Mouse (Mus musculus): ENCODE measurements around the gene Slc6a20a. TPM values are rescaled to one million over a fixed set of nuclear protein-coding genes. Genes with fewer than 3 reads are reported as not detected.

Slc6a20a gene
- polyA plus RNA-seq, 1 experiment: 7.5 TPM

GRCm38 (mm10) chr9:123597376-123597775 is 81.3 kb downstream of the Slc6a20a start:
- Histone ChIP-seq H3K4me1 (replicated peaks; ENCODE audit: control insufficient read depth, insufficient read depth, low read length) (0 out of 2 replicates have a peak, but pooled peaks cover 3% of the 10 kb centered on the region), H3K36me3 (ENCODE audit: control insufficient read depth, insufficient read depth, low read length) (peaks cover 6% of the 10 kb centered on the region), H3K4me3 (ENCODE audit: control insufficient read depth, insufficient read depth, low read length) (no peak overlapping the region), H3K27me3 (ENCODE audit: control insufficient read depth, insufficient read depth, low read length) (no peaks in the 10 kb centered on the region), H3K27ac (ENCODE audit: control insufficient read depth, insufficient read depth, low read length) (no peak overlapping the region)
- no peak for TF ChIP-seq POLR2A (IDR thresholded peaks at IDR 0.05; ENCODE audit: control insufficient read depth, extremely low read depth, insufficient read depth, low read length, poor library complexity)
- TF ChIP-seq CTCF (IDR thresholded peaks at IDR 0.05; ENCODE audit: borderline replicate concordance, control insufficient read depth, extremely low read depth, insufficient read depth, low read length, poor library complexity): no peak
- DNase-seq: no peak
- WGBS: 99% methylated on average over 2 of the region's 2 CpGs

GRCm38 (mm10) chr9:123596910-123597309 is 81.8 kb downstream of the Slc6a20a start:
- WGBS: 94% methylated on average over 2 of the region's 2 CpGs

GRCm38 (mm10) chr9:123595194-123595593 is 83.5 kb downstream of the Slc6a20a start:
- 74% methylated on average over 4 of the region's 4 CpGs for WGBS
- TF ChIP-seq CTCF (IDR thresholded peaks at IDR 0.05; ENCODE audit: borderline replicate concordance, control insufficient read depth, extremely low read depth, insufficient read depth, low read length, poor library complexity): no peak
- no peak for TF ChIP-seq POLR2A (IDR thresholded peaks at IDR 0.05; ENCODE audit: control insufficient read depth, extremely low read depth, insufficient read depth, low read length, poor library complexity)
- peaks cover 12% of the 10 kb centered on the region for H3K36me3 ChIP-seq (ENCODE audit: control insufficient read depth, insufficient read depth, low read length)
- DNase-seq: no peak
- no peak overlapping the region for H3K4me3 ChIP-seq (ENCODE audit: control insufficient read depth, insufficient read depth, low read length)
- H3K27ac ChIP-seq (ENCODE audit: control insufficient read depth, insufficient read depth, low read length): no peak overlapping the region
- 0 out of 2 replicates have a peak, but pooled peaks cover 3% of the 10 kb centered on the region for H3K4me1 ChIP-seq (replicated peaks; ENCODE audit: control insufficient read depth, insufficient read depth, low read length)
- no peaks in the 10 kb centered on the region for H3K27me3 ChIP-seq (ENCODE audit: control insufficient read depth, insufficient read depth, low read length)

More at GRCm38 (mm10) chr9:123596910-123597309, 81.8 kb downstream of the Slc6a20a start:
- Histone ChIP-seq H3K4me3 (ENCODE audit: control insufficient read depth, insufficient read depth, low read length) (no peak overlapping the region), H3K27ac (ENCODE audit: control insufficient read depth, insufficient read depth, low read length) (no peak overlapping the region), H3K4me1 (replicated peaks; ENCODE audit: control insufficient read depth, insufficient read depth, low read length) (0 out of 2 replicates have a peak, but pooled peaks cover 3% of the 10 kb centered on the region), H3K36me3 (ENCODE audit: control insufficient read depth, insufficient read depth, low read length) (peaks cover 6% of the 10 kb centered on the region), H3K27me3 (ENCODE audit: control insufficient read depth, insufficient read depth, low read length) (no peaks in the 10 kb centered on the region)
- TF ChIP-seq CTCF (IDR thresholded peaks at IDR 0.05; ENCODE audit: borderline replicate concordance, control insufficient read depth, extremely low read depth, insufficient read depth, low read length, poor library complexity): no peak
- no peak for DNase-seq

- Histone ChIP-seq H3K27ac (ENCODE audit: control insufficient read depth, insufficient read depth, low read length) (no peak overlapping the region), H3K4me1 (replicated peaks; ENCODE audit: control insufficient read depth, insufficient read depth, low read length) (no peaks in the 10 kb centered on the region), H3K27me3 (ENCODE audit: control insufficient read depth, insufficient read depth, low read length) (no peaks in the 10 kb centered on the region), H3K36me3 (ENCODE audit: control insufficient read depth, insufficient read depth, low read length) (peaks cover 41% of the 10 kb centered on the region), H3K4me3 (ENCODE audit: control insufficient read depth, insufficient read depth, low read length) (no peak overlapping the region)
- no peak for DNase-seq
- TF ChIP-seq POLR2A (IDR thresholded peaks at IDR 0.05; ENCODE audit: control insufficient read depth, extremely low read depth, insufficient read depth, low read length, poor library complexity) (no peak), CTCF (IDR thresholded peaks at IDR 0.05; ENCODE audit: borderline replicate concordance, control insufficient read depth, extremely low read depth, insufficient read depth, low read length, poor library complexity) (no peak)
- WGBS: 92% methylated on average over 7 of the region's 7 CpGs
Measured at GRCm38 (mm10) chr9:123589240-123589910, 89.3 kb downstream of the Slc6a20a start.

Other genes starting within 250 kb of the Slc6a20a start
- gene Limd1, start 200.2 kb downstream of the Slc6a20a start, polyA plus RNA-seq (2012; rRNA removed): 56.4 and 59.1 TPM in 2 replicates
- 8.1 and 8.6 TPM in 2 replicates for gene Sacm1l, start 149.1 kb downstream of the Slc6a20a start, polyA plus RNA-seq (2012; rRNA removed)
- 0.13 and 0.22 TPM in 2 replicates for gene Slc6a20b, start 46.3 kb downstream of the Slc6a20a start, polyA plus RNA-seq (2012; rRNA removed)
- gene Ccr9, start 446 bp downstream of the Slc6a20a start, polyA plus RNA-seq (2012; rRNA removed): 500 and 608 TPM in 2 replicates
- 11.8 and 12.1 TPM in 2 replicates for gene Lztfl1, start 38.8 kb upstream of the Slc6a20a start, polyA plus RNA-seq (2012; rRNA removed)
- gene Cxcr6, start 127.6 kb upstream of the Slc6a20a start, polyA plus RNA-seq (2012; rRNA removed): 4.3 and 4.6 TPM in 2 replicates
- 11.6 and 13.0 TPM in 2 replicates for gene Fyco1, start 173.0 kb upstream of the Slc6a20a start, polyA plus RNA-seq (2012; rRNA removed)
- 4.3 and 7.0 TPM in 2 replicates for gene Xcr1, start 183.1 kb upstream of the Slc6a20a start, polyA plus RNA-seq (2012; rRNA removed)

Data from thymus, adult 2 months (tissue).